Mouse (Mus musculus) kidney, adult 2 months (tissue): ENCODE data around the gene Cit.

Source experiments
- CTCF ChIP-seq: fragments of 200-500 bp; conservative IDR thresholded peaks from 2 replicates; pipeline ENCODE4 v1.5.1; 2011; ENCODE audit warnings: low read depth, mild to moderate bottlenecking, control low read depth, low read length, moderate library complexity, mixed read lengths; ENCODE audit not compliant: insufficient read depth, insufficient read length
- POLR2A ChIP-seq: fragments of 200-500 bp; IDR thresholded peaks from one replicate; pipeline ENCODE4 v1.6.1; 2011; ENCODE audit warnings: low read depth, low read length, control low read depth

- TF ChIP-seq POLR2A (no peak), CTCF (no peak)
Observed at GRCm38 (mm10) chr5:115980537-115980936, 135.5 kb downstream of the Cit start.
